Mouse (Mus musculus) liver, embryonic 14.5 days (tissue): ENCODE data around the gene Mob2.

ENCODE experiments used
- CTCF ChIP-seq: IDR thresholded peaks from 2 replicates; pipeline ENCODE4 v1.5.1; 2016; ENCODE audit warnings: antibody characterized with exemption, low read depth, control low read depth
- EP300 ChIP-seq: IDR thresholded peaks from 2 replicates; pipeline ENCODE4 v1.6.1; 2016; ENCODE audit warnings: antibody characterized with exemption, low read depth

DNA sequence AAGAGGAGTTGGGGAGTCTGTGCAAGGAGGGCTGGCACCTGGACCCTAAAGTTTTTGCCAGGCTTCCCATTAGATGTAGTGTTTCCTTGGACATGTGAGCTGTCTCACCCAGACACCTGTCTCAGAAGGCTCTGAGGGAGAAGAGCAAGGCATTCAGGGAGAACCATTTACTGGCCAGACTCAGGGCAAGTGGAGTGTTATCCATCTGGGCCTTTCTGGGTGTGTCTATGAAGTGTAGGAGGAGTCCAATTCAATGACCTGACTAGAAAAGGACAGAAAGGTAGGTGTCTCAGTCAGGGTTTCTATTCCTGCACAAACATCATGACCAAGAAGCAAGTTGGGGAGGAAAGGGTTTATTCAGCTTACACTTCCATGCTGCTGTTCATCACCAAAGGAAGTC is 10.9 kb upstream of the Mob2 start:
- TF ChIP-seq CTCF, result no peak
- no peak for TF ChIP-seq EP300
